Mouse (Mus musculus) erythroblast, embryonic 14.5 days (primary cell): ENCODE data around the gene Ephx1.

Source experiments
- GATA1 ChIP-seq: IDR thresholded peaks from 2 replicates; pipeline ENCODE4 v1.6.1; 2012; ENCODE audit warnings: low read length, inconsistent platforms, mixed read lengths
- TAL1 ChIP-seq: IDR thresholded peaks from 3 replicates; pipeline ENCODE4 v1.6.1; 2012; ENCODE audit warnings: low read length, inconsistent platforms, mixed read lengths

- TF ChIP-seq TAL1 (no peak), GATA1 (no peak)
These were observed 19.1 kb downstream of the Ephx1 start for GRCm38 (mm10) chr1:181001621-181002020.
